Mouse (Mus musculus): ENCODE results near the gene Sox8. TPM values are rescaled to one million over a fixed set of nuclear protein-coding genes. Genes with fewer than 3 reads are reported as not detected.

Sox8 gene
- polyA plus RNA-seq, 1 experiment, result 1.0 TPM

DNA sequence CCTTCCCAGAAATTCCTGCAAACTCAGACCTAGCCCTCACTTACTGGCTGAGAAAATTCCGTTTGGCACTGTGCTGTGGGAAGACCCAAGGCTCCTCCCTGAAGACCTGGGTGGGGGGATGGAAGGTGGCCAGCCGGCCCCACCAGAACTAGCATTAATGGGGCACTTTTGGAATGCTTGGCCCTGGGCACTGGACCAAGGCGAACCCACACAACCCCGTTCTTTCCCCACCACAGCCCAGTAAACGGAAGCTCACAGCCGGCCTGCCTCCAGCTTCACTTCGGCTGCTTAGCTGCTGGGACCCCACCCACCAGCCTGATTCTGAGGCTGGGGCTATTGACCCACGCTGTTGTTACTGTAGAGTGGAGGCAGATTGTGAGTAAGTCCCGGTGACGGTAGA is 2.3 kb downstream of the Sox8 start:
- Histone ChIP-seq H3K27ac (ENCODE audit: control insufficient read depth, insufficient read depth, low read length) (no peak overlapping the region), H3K4me1 (replicated peaks; ENCODE audit: control insufficient read depth, insufficient read depth, low read length) (peaks cover 9% of the 10 kb centered on the region; the same call in 1 of the 2 replicates), H3K27me3 (ENCODE audit: control insufficient read depth, insufficient read depth, low read length) (peaks cover 9% of the 10 kb centered on the region; the same call in 1 of the 2 replicates), H3K36me3 (ENCODE audit: control insufficient read depth, insufficient read depth, low read length) (no peaks in the 10 kb centered on the region), H3K4me3 (ENCODE audit: control insufficient read depth, insufficient read depth, low read length) (no peak overlapping the region)
- 42% methylated on average over 10 of the region's 10 CpGs for WGBS
- no peak for DNase-seq
- TF ChIP-seq POLR2A (IDR thresholded peaks at IDR 0.05; ENCODE audit: control insufficient read depth, extremely low read depth, insufficient read depth, low read length, poor library complexity) (no peak), CTCF (IDR thresholded peaks at IDR 0.05; ENCODE audit: borderline replicate concordance, control insufficient read depth, extremely low read depth, insufficient read depth, low read length, poor library complexity) (no peak)

GRCm38 (mm10) chr17:25567745-25568144 is 2.7 kb downstream of the Sox8 start:
- DNase-seq, result peak; percentile 66
- no peak overlapping the region for H3K4me3 ChIP-seq (ENCODE audit: control insufficient read depth, insufficient read depth, low read length)
- no peaks in the 10 kb centered on the region for H3K36me3 ChIP-seq (ENCODE audit: control insufficient read depth, insufficient read depth, low read length)
- peaks cover 9% of the 10 kb centered on the region; the same call in 1 of the 2 replicates for H3K27me3 ChIP-seq (ENCODE audit: control insufficient read depth, insufficient read depth, low read length)
- no peak overlapping the region for H3K27ac ChIP-seq (ENCODE audit: control insufficient read depth, insufficient read depth, low read length)
- peak; percentile 98 for TF ChIP-seq CTCF (IDR thresholded peaks at IDR 0.05; ENCODE audit: borderline replicate concordance, control insufficient read depth, extremely low read depth, insufficient read depth, low read length, poor library complexity)
- TF ChIP-seq POLR2A (IDR thresholded peaks at IDR 0.05; ENCODE audit: control insufficient read depth, extremely low read depth, insufficient read depth, low read length, poor library complexity), result no peak
- WGBS, result 29% methylated on average over 14 of the region's 14 CpGs
- peaks cover 9% of the 10 kb centered on the region; the same call in 1 of the 2 replicates for H3K4me1 ChIP-seq (replicated peaks; ENCODE audit: control insufficient read depth, insufficient read depth, low read length)

- H3K4me1 ChIP-seq (replicated peaks; ENCODE audit: control insufficient read depth, insufficient read depth, low read length), result peaks cover 9% of the 10 kb centered on the region; the same call in 1 of the 2 replicates
- no peak for DNase-seq
- H3K36me3 ChIP-seq (ENCODE audit: control insufficient read depth, insufficient read depth, low read length), result no peaks in the 10 kb centered on the region
- no peak for TF ChIP-seq CTCF (IDR thresholded peaks at IDR 0.05; ENCODE audit: borderline replicate concordance, control insufficient read depth, extremely low read depth, insufficient read depth, low read length, poor library complexity)
- no peak for TF ChIP-seq POLR2A (IDR thresholded peaks at IDR 0.05; ENCODE audit: control insufficient read depth, extremely low read depth, insufficient read depth, low read length, poor library complexity)
- no peak overlapping the region for H3K4me3 ChIP-seq (ENCODE audit: control insufficient read depth, insufficient read depth, low read length)
- whole genome bisulfite sequencing, result 87% methylated on average over 13 of the region's 13 CpGs
- H3K27me3 ChIP-seq (ENCODE audit: control insufficient read depth, insufficient read depth, low read length), result peaks cover 9% of the 10 kb centered on the region; the same call in 1 of the 2 replicates
- no peak overlapping the region for H3K27ac ChIP-seq (ENCODE audit: control insufficient read depth, insufficient read depth, low read length)
Measured at GRCm38 (mm10) chr17:25567261-25567660, 3.2 kb downstream of the Sox8 start.

- TF ChIP-seq CTCF (IDR thresholded peaks at IDR 0.05; ENCODE audit: borderline replicate concordance, control insufficient read depth, extremely low read depth, insufficient read depth, low read length, poor library complexity), result no peak
- TF ChIP-seq POLR2A (IDR thresholded peaks at IDR 0.05; ENCODE audit: control insufficient read depth, extremely low read depth, insufficient read depth, low read length, poor library complexity), result no peak
- Histone ChIP-seq H3K27me3 (ENCODE audit: control insufficient read depth, insufficient read depth, low read length) (peaks cover 8% of the 10 kb centered on the region; the same call in 1 of the 2 replicates), H3K4me1 (replicated peaks; ENCODE audit: control insufficient read depth, insufficient read depth, low read length) (peaks cover 9% of the 10 kb centered on the region; the same call in 1 of the 2 replicates), H3K4me3 (ENCODE audit: control insufficient read depth, insufficient read depth, low read length) (no peak overlapping the region), H3K36me3 (ENCODE audit: control insufficient read depth, insufficient read depth, low read length) (no peaks in the 10 kb centered on the region), H3K27ac (ENCODE audit: control insufficient read depth, insufficient read depth, low read length) (no peak overlapping the region)
- 83% methylated on average over 17 of the region's 17 CpGs for WGBS
- DNase-seq, result no peak
Measured at GRCm38 (mm10) chr17:25565860-25566600, 4.5 kb downstream of the Sox8 start.

GRCm38 (mm10) chr17:25565244-25565643 is 5.2 kb downstream of the Sox8 start:
- TF ChIP-seq CTCF (IDR thresholded peaks at IDR 0.05; ENCODE audit: borderline replicate concordance, control insufficient read depth, extremely low read depth, insufficient read depth, low read length, poor library complexity) (no peak), POLR2A (IDR thresholded peaks at IDR 0.05; ENCODE audit: control insufficient read depth, extremely low read depth, insufficient read depth, low read length, poor library complexity) (no peak)
- Histone ChIP-seq H3K36me3 (ENCODE audit: control insufficient read depth, insufficient read depth, low read length) (no peaks in the 10 kb centered on the region), H3K4me1 (replicated peaks; ENCODE audit: control insufficient read depth, insufficient read depth, low read length) (peaks cover 2% of the 10 kb centered on the region; the same call in 1 of the 2 replicates), H3K4me3 (ENCODE audit: control insufficient read depth, insufficient read depth, low read length) (no peak overlapping the region), H3K27ac (ENCODE audit: control insufficient read depth, insufficient read depth, low read length) (no peak overlapping the region), H3K27me3 (ENCODE audit: control insufficient read depth, insufficient read depth, low read length) (peaks cover 4% of the 10 kb centered on the region; the same call in 1 of the 2 replicates)
- DNase-seq, result no peak
- WGBS, result 20% methylated on average over 6 of the region's 6 CpGs

- H3K4me1 ChIP-seq (replicated peaks; ENCODE audit: control insufficient read depth, insufficient read depth, low read length), result no peaks in the 10 kb centered on the region
- no peak overlapping the region for H3K4me3 ChIP-seq (ENCODE audit: control insufficient read depth, insufficient read depth, low read length)
- WGBS, result 84% methylated on average over 5 of the region's 5 CpGs
- H3K27me3 ChIP-seq (ENCODE audit: control insufficient read depth, insufficient read depth, low read length), result no peaks in the 10 kb centered on the region; the same call in 1 of the 2 replicates
- H3K36me3 ChIP-seq (ENCODE audit: control insufficient read depth, insufficient read depth, low read length), result no peaks in the 10 kb centered on the region
- no peak overlapping the region for H3K27ac ChIP-seq (ENCODE audit: control insufficient read depth, insufficient read depth, low read length)
- no peak for DNase-seq
- TF ChIP-seq POLR2A (IDR thresholded peaks at IDR 0.05; ENCODE audit: control insufficient read depth, extremely low read depth, insufficient read depth, low read length, poor library complexity) (no peak), CTCF (IDR thresholded peaks at IDR 0.05; ENCODE audit: borderline replicate concordance, control insufficient read depth, extremely low read depth, insufficient read depth, low read length, poor library complexity) (no peak)
Measured at GRCm38 (mm10) chr17:25564481-25564880, 6.0 kb downstream of the Sox8 start.
